Mouse (Mus musculus) heart, postnatal 10 days (tissue): ENCODE data around the gene Nrp1. TPM values are rescaled to one million over a fixed set of nuclear protein-coding genes. Genes with fewer than 3 reads are reported as not detected.

ENCODE experiments used
- DNase-seq, 2 experiments: peaks; one replicate each; pipeline ENCODE4 v3.0.0; 2021
- intact Hi-C: fragments of 180-260 bp; cut with DNase I; formaldehyde crosslinking; loops from one replicate; pipeline ENCODE4 v1.15.1; 2025
- microRNA-seq, 2 experiments: library from miRNA; unstranded; fragments of <30 nt; microRNA quantifications; one replicate each; pipeline ENCODE4 v1.2.0; 2022
- total RNA-seq, 2 experiments: library from RNA; stranded (reverse); gene quantifications; 2 replicates each; pipeline ENCODE4 v1.2.3; 2021

The Nrp1 gene
- total RNA-seq, 2 experiments from 2014 or later: 137 to 189 TPM

DNA sequence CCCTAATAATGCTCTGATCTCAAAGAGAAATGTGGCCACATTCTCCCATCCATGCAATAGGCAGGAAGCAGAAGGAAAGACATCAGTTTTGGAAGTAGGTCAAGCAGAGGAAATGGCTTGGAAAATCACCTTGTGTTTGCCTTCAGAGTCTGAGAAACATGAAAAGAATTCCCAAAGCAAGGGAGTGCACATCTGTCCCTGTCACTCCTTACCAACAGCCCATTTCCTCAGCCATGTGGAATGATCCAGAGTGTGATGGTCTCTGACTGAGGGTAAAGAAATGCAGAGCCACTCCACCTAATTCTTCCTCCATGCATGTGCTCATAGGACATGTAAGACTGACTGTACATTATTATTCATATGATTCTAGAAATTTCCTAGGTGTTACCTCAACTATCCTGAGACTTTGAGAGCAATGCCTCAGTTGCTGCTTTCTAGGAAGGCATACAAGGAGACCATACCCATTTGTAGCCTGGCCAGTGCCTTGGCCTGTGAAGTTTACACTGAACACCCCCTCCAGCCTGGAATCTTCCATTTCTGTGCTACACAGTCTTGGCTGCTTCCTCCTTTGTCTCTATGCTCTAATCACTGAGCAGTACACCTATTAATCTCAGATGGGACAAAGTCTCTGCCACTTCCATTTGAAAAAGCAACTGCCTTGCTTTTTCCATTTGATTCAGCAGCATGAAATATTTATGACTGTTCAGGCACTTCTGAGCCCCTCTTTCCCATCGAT is 183.1 kb downstream of the Nrp1 start:
- intact Hi-C loops: no loop called here

DNA sequence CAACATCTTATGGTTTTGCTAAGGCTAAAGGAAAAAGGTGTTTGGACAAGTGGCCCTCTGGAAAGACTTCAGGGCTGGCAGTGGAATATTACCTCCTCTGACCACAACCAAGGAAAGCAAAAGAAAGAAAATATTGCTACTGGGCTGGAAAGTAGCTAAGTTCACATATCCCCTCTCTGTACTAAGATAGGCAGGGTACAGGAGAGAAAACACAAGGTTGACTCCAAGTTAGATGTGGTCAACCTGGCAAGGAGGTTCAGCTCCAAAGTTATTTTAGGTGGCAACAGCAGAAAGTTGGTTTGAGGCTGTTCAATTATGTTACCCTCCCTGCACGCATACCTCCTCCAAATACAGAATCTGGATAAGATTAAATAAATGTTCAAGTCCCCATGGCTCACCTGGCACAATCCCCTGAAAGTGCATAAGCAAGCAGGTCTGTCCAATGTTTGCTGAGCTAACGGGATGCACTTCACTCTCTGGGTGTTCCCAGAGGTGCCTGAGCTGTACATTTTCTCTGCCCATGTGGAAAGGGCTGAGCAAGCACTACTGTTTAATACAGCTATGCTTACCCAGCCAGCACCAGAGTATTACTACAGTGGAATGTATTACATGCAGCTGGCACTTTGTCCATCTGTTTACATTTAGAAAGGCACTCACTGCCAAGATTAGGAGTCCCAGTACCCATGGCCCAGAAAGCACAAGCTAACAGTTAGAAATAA is 185.9 kb downstream of the Nrp1 start:
- intact Hi-C loops: no loop called here
- no peak for DNase-seq

More for the DNA sequence above, 183.1 kb downstream of the Nrp1 start:
- DNase-seq: no peak

DNA sequence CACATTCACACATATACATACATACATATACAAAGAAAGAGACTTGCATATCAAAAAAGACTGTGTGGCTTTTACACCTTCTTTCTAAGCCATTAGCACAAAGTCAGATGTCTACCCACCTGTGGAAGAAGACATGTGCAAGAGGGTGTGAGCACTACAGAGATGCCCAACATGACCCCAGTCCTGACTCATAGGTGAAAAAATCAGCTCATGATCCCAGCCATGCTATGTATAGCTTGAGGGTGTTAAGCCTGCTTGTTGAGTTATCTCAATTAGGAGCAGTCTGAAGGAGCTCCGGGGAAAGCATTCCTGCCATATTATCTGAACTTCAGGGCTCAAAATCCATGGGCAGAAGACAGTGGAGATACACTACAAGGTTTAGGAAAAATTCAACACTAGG is 187.9 kb downstream of the Nrp1 start:
- DNase-seq: no peak
- intact Hi-C loops: no loop called here

DNA sequence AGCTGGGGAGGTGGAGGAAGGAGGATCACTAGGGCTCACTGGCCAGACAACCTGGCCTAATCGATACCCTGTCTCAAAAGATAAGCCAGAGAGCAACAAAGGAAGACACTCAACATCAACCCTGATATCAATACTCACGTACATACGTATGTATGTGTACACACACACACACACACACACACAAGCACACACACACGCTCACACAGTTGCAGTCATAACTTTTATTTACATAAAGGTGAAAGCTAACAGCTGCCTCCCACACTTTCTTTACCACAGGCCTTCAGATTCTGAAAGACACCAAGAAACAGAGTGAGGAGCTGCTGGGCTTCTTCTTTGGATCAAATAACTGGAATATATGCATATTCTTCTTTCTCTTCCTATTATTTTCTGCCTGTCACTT is 189.0 kb downstream of the Nrp1 start:
- intact Hi-C loops: no loop called here
- no peak for DNase-seq

DNA sequence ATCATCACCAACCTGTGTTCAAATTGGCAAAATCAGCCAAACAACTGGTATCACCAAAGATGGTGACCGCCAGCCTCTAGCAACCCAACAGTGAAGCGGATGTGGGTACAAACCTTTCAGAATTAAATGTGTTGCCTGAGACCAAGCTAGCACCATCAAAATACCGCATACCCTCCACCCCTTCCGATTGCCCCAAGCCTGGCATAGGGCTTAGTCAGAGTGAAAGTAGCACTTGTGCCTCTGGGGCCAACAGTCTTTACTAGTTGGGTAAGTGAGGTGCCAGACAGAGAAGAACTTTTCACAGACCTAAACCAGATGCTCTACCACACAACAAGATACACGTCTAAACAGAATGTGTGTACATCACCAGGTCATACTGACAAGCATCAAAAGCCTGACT is 191.3 kb downstream of the Nrp1 start:
- intact Hi-C loops: loop anchor here (5.0 kb wide), 1 partner anchor 1357 kb away; no protein-coding TSS in a partner anchor
- no peak for DNase-seq

DNA sequence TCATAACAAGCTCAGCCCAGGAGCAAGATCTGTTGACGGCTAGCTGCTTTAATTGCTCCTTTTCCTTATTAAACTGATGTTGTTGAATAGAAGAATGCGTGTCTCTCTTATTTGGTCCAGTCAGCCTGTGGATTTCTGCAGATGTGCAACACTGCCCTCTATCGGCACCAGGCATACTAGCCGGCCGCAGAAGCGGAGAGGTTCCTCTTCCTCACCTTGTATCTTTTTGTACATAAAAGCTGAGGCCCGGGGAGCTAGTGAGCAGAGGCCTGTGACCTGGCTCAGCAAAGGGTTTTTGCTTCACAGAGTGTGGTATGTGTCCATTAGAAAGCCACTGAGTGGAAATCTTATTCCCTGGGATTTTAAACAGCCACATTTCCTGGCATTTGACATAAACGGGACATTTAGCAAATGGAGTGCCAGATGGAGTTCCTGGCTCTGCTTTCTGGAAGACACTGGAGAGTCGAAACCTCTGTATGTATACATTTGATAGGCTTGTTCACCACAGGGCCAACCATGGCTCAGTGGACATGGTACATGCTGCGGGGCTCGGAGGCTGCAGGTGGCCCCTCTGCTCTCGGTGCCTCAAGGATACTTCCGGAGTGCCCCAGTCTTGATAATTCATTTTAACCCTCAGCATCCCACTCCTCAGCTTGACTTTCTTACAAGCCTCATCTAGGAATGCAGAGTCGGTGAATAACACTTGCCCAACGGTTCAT is 193.2 kb downstream of the Nrp1 start:
- intact Hi-C loops: loop anchor here (5.0 kb wide), 1 partner anchor 1359 kb away; no protein-coding TSS in a partner anchor
- DNase-seq: peak; percentile 80 to 84

Small RNA genes within 50 kb of the gene (microRNA-seq; reads per million reads assigned to microRNA genes)
- gene Mir1903: 1.2 to 2.8 reads per million in 2 experiments
